Mouse (Mus musculus) retina, embryonic 14.5 days (tissue): ENCODE data around the gene Magohb.

Experiments
- DNase-seq: peaks from one replicate; pipeline ENCODE4 v3.0.0-alpha.2; 2015; ENCODE audit warnings: low spot score

Magohb gene

GRCm38 (mm10) chr6:131262009-131262408 is 31.0 kb downstream of the Magohb start:
- no peak for DNase-seq

GRCm38 (mm10) chr6:131247206-131247605 is 45.8 kb downstream of the Magohb start, which contains the start of gene Klra2:
Gene Klra2, minus strand, starts transcription at chr6:131247362.
- DNase-seq, result no peak

- DNase-seq, result no peak
Observed at GRCm38 (mm10) chr6:131245081-131245480, 48.0 kb downstream of the Magohb start.
